Mouse (Mus musculus): ENCODE data around the gene Gm5485. TPM values are rescaled to one million over a fixed set of nuclear protein-coding genes. Genes with fewer than 3 reads are reported as not detected.

The Gm5485 gene
- not detected for total RNA-seq (2023)

GRCm38 (mm10) chr16:48412246-48412645, at the start of gene Gm5485:
Gene Gm5485, minus strand, starts transcription at chr16:48412416.

DNA sequence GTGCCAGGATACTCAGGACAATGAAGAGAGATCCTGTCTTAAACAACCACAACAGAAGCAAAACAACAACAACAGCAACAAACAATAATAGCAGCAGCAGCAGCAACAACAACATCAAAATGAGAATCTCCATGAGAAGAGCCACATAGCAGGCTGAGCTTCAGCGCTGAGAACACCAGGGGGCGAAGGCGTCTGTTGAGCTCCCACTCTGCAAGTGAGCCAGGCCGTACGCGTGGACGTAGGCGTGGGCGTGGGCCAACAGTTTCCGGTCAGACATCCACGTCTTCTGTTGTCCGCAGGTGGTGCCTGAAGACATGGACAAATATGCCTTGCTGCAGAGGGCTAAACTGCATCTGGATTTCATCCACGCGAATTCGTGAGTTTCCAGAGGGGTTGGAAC, 18.8 kb upstream of the Gm5485 start, which contains the start of gene Morc1:
Gene Morc1, plus strand, starts transcription at position 211 of the 400 bp plus-strand sequence.

Other genes with a start within 250 kb of the Gm5485 start
- gene Dppa4, start 128.7 kb downstream of the Gm5485 start, total RNA-seq (2023), result not detected
- gene Dppa2, start 108.5 kb downstream of the Gm5485 start, total RNA-seq (2023), result not detected
- not detected for gene Morc1, start 18.8 kb upstream of the Gm5485 start, total RNA-seq (2023)